Mouse (Mus musculus): ENCODE results near the gene Atg4d.
"Not testable (repeated sequence)": the region's sequence is repeated elsewhere in the genome, so short reads cannot be mapped to it uniquely, and the experiment has no call there.

Atg4d gene

GRCm38 (mm10) chr9:21312134-21312533 is 47.0 kb downstream of the Atg4d start, which contains the start of gene Ap1m2:
Gene Ap1m2 (minus strand): TSS chr9:21312337.
- in situ Hi-C loops (cut with MboI, MseI) = no loop called here

GRCm38 (mm10) chr9:21313394-21313793 is 48.3 kb downstream of the Atg4d start:
- in situ Hi-C loops (cut with MboI, MseI) = no loop called here

GRCm38 (mm10) chr9:21314367-21315140 is 49.5 kb downstream of the Atg4d start:
- in situ Hi-C loops (cut with MboI, MseI) = loop anchor here (5.0 kb wide), 1 partner anchor 38 kb away; no protein-coding TSS in a partner anchor

- in situ Hi-C loops (cut with MboI, MseI) = loop anchor here (5.0 kb wide), 1 partner anchor 37 kb away; no protein-coding TSS in a partner anchor
These were observed 50.3 kb downstream of the Atg4d start for GRCm38 (mm10) chr9:21315421-21315820.

GRCm38 (mm10) chr9:21316696-21317095 is 51.6 kb downstream of the Atg4d start:
- in situ Hi-C loops (cut with MboI, MseI) = loop anchor here (5.0 kb wide), 1 partner anchor 36 kb away; no protein-coding TSS in a partner anchor

- in situ Hi-C loops (cut with MboI, MseI) = loop anchor here (5.0 kb wide), 1 partner anchor 34 kb away; no protein-coding TSS in a partner anchor
These were observed 53.7 kb downstream of the Atg4d start for GRCm38 (mm10) chr9:21318792-21319191.

- in situ Hi-C loops (cut with MboI, MseI) = loop anchor here (5.0 kb wide), 1 partner anchor 33 kb away; no protein-coding TSS in a partner anchor
These were observed 54.4 kb downstream of the Atg4d start for GRCm38 (mm10) chr9:21319503-21319902.

- in situ Hi-C loops (cut with MboI, MseI) = no loop called here
These were observed 55.2 kb downstream of the Atg4d start for GRCm38 (mm10) chr9:21320280-21320618.

- in situ Hi-C loops (cut with MboI, MseI) = no loop called here
These were observed 55.8 kb downstream of the Atg4d start, which contains the start of gene Slc44a2 for GRCm38 (mm10) chr9:21320619-21321512. Gene Slc44a2 (plus strand): TSS chr9:21320698.

GRCm38 (mm10) chr9:21321513-21321835 is 56.4 kb downstream of the Atg4d start:
- in situ Hi-C loops (cut with MboI, MseI) = no loop called here

- in situ Hi-C loops (cut with MboI, MseI) = no loop called here
These were observed 57.3 kb downstream of the Atg4d start for GRCm38 (mm10) chr9:21322211-21322916.

GRCm38 (mm10) chr9:21322917-21323297 is 57.8 kb downstream of the Atg4d start:
- in situ Hi-C loops (cut with MboI, MseI) = not testable (repeated sequence)

GRCm38 (mm10) chr9:21324269-21324668 is 59.2 kb downstream of the Atg4d start:
- in situ Hi-C loops (cut with MboI, MseI) = no loop called here

All from T-helper 2 cell (primary cell).